8 mouse cellular contexts compared by ENCODE assay signal in the genomic region with DNA sequence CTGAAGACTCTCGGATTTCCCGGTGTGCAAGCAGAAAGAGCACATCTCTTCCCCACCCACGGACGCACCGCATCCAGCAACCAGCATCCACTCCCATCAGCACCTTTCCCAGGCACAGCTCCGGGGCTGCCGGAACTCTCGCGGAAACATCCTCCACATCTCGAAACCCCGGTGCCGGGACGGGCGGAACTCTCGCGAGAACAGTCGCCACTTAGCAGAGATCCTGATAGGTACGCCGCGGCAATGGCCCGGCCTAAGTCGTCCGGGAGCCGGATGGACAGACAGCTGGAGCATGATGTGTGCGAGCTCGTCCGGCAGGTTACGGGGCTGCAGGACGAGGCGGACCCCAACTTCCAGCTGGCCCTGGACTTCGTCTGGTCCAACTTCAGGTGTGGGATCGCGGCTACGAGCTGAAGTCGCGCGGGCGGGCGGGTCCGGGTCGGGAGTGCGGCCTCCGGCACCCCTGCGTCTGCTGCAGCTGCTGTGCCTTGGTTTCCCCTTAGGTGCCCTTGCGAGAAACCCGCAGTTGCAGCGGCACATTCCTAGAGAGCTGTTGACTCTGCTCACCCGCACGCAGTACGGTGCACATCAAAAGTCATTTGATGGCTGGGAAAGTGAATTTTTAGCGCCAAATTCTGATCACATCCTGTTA. TPM values are rescaled to one million over a fixed set of nuclear protein-coding genes. Genes with fewer than 3 reads are reported as not detected.
DNase-seq lines count a peak whose midpoint lies in the region; ATAC-seq and TF ChIP-seq lines count a peak whose summit lies in the region.

A gene (plus strand): TSS at position 203 of the 652 bp plus-strand sequence.

- peak; percentile 98 for ATAC-seq in frontal cortex, adult (ENCODE audit: low TSS enrichment)
- ATAC-seq in lung, postnatal 0 days: peak; percentile 100

- H3K4me2 ChIP-seq in lung, postnatal 0 days (replicated peaks; ENCODE audit: low read depth, low read length): peak within 1 kb of the TSS; percentile 85

- TF ChIP-seq EP300 in lung, postnatal 0 days (IDR thresholded peaks at IDR 0.05): peak; percentile 59

- H3K27me3 ChIP-seq in hindbrain, embryonic 10.5 days (ENCODE audit: insufficient read depth, poor library complexity, severe bottlenecking): no peaks in the 10 kb centered on the region
- H3K27me3 ChIP-seq in lung, postnatal 0 days (replicated peaks; ENCODE audit: insufficient read depth, low read length): no peaks in the 10 kb centered on the region

- H3K4me3 ChIP-seq in hindbrain, embryonic 10.5 days: peak within 1 kb of the TSS; percentile 87
- H3K4me3 ChIP-seq in lung, postnatal 0 days (ENCODE audit: low read depth, low read length): peak within 1 kb of the TSS; percentile 75

- no peak for TF ChIP-seq CTCF in lung, postnatal 0 days (IDR thresholded peaks at IDR 0.05)

- DNase-seq in MN1 (ENCODE audit: low spot score): peak; percentile 96
- peak; percentile 97 for DNase-seq in cerebellum, adult 9-10 months
- peak; percentile 98 for DNase-seq in hindbrain, embryonic 10.5 days (ENCODE audit: low spot score)
- peak; percentile 98 for DNase-seq in layer of hippocampus, adult 9-11 months
- peak; percentile 98 for DNase-seq in lung, postnatal 0 days (ENCODE audit: low spot score)
- peak; percentile 92 for DNase-seq in ovary, postnatal 14 days (ENCODE audit: low spot score)
- DNase-seq in thymus, postnatal 14 days: peak; percentile 97

- H3K36me3 ChIP-seq in hindbrain, embryonic 10.5 days: peaks cover 33% of the 10 kb centered on the region
- H3K36me3 ChIP-seq in lung, postnatal 0 days (ENCODE audit: insufficient read depth, low read length): peaks cover 19% of the 10 kb centered on the region

- peak within 1 kb of the TSS; percentile 94 for H3K9ac ChIP-seq in lung, postnatal 0 days (replicated peaks; ENCODE audit: low read depth)

- under 1% methylated on average over 51 of the region's 51 CpGs for WGBS in hindbrain, embryonic 10.5 days
- under 1% methylated on average over 51 of the region's 51 CpGs for WGBS in lung, postnatal 0 days

- H3K9me3 ChIP-seq in hindbrain, embryonic 10.5 days: no peaks in the 10 kb centered on the region
- no peaks in the 10 kb centered on the region for H3K9me3 ChIP-seq in lung, postnatal 0 days (ENCODE audit: low read length)

- peak within 1 kb of the TSS; percentile 95 for H3K27ac ChIP-seq in hindbrain, embryonic 10.5 days
- H3K27ac ChIP-seq in lung, postnatal 0 days (ENCODE audit: low read length): 0 out of 2 replicates have a peak within 1 kb of the TSS, but pooled peaks have one; percentile 15

- H3K4me1 ChIP-seq in hindbrain, embryonic 10.5 days (replicated peaks): peaks cover 13% of the 10 kb centered on the region
- H3K4me1 ChIP-seq in lung, postnatal 0 days (ENCODE audit: insufficient read depth, low read depth, low read length): peaks cover 4% of the 10 kb centered on the region; the same call in 1 of the 2 replicates

RNA-seq across cellular contexts. Expression of the gene that starts here (rescaled TPM):
- polyA plus RNA-seq in hindbrain, embryonic 10.5 days (2016; fragmentation: Nextera tagmentation; extraction: Ambion mirVana): 33.4 and 34.6 TPM in 2 replicates
- polyA plus RNA-seq in lung, postnatal 0 days (2015; fragmentation: Nextera tagmentation; extraction: Ambion mirVana): 13.0 and 13.7 TPM in 2 replicates

Comparison
In these comparisons a context has a peak if more than half of its experiments do, and no peak if none do; other contexts are left out.
1. Peak in every context shown above with its lines: DNase-seq, ATAC-seq, H3K4me3 ChIP-seq and H3K27ac ChIP-seq.